Mouse (Mus musculus) yolk sac, embryonic 10.5 days (tissue): Measurements from ENCODE around the gene Elavl2.
A peak's percentile ranks its signal among the peaks of the same experiment; 100 is the strongest.

Experiments
- DNase-seq: peaks from one replicate; pipeline ENCODE4 v3.0.0-alpha.2; 2017; ENCODE audit warnings: low spot score

Elavl2 gene

GRCm38 (mm10) chr4:91400423-91400822 is at the start of gene Elavl2:
Elavl2 (minus strand) TSS chr4:91400785.
- no peak for DNase-seq

- DNase-seq = no peak
Measured at GRCm38 (mm10) chr4:91447887-91448286, 47.3 kb upstream of the Elavl2 start.

GRCm38 (mm10) chr4:91415582-91415981 is 15.0 kb upstream of the Elavl2 start:
- DNase-seq = no peak

GRCm38 (mm10) chr4:91405047-91405446 is 4.5 kb upstream of the Elavl2 start:
- DNase-seq = no peak

- DNase-seq = peak; percentile 4
Measured at GRCm38 (mm10) chr4:91399510-91400196, 932 bp downstream of the Elavl2 start.

GRCm38 (mm10) chr4:91391987-91392598 is 8.5 kb downstream of the Elavl2 start:
- no peak for DNase-seq

GRCm38 (mm10) chr4:91387701-91388100 is 12.9 kb downstream of the Elavl2 start:
- DNase-seq = no peak

- no peak for DNase-seq
Measured at GRCm38 (mm10) chr4:91381201-91381627, 19.4 kb downstream of the Elavl2 start.

- no peak for DNase-seq
Measured at GRCm38 (mm10) chr4:91380341-91381117, 20.1 kb downstream of the Elavl2 start.

- DNase-seq = peak; percentile 5
Measured at GRCm38 (mm10) chr4:91379559-91379958, 21.0 kb downstream of the Elavl2 start.

GRCm38 (mm10) chr4:91376317-91376910 is 24.2 kb downstream of the Elavl2 start:
- DNase-seq = peak; percentile 92

GRCm38 (mm10) chr4:91375372-91375687 is 25.3 kb downstream of the Elavl2 start:
- DNase-seq = no peak

- peak; percentile 32 for DNase-seq
Measured at GRCm38 (mm10) chr4:91374571-91375371, 25.8 kb downstream of the Elavl2 start.

- DNase-seq = no peak
Measured at GRCm38 (mm10) chr4:91372844-91373243, 27.7 kb downstream of the Elavl2 start.

GRCm38 (mm10) chr4:91371819-91372215 is 28.8 kb downstream of the Elavl2 start:
- DNase-seq = peak; percentile 61

GRCm38 (mm10) chr4:91371131-91371818 is 29.3 kb downstream of the Elavl2 start:
- peak; percentile 2 for DNase-seq

- DNase-seq = no peak
Measured at GRCm38 (mm10) chr4:91365276-91365675, 35.3 kb downstream of the Elavl2 start.

GRCm38 (mm10) chr4:91363963-91364362 is 36.6 kb downstream of the Elavl2 start:
- no peak for DNase-seq

GRCm38 (mm10) chr4:91362520-91362919 is 38.1 kb downstream of the Elavl2 start:
- no peak for DNase-seq

GRCm38 (mm10) chr4:91353138-91353537 is 47.4 kb downstream of the Elavl2 start:
- no peak for DNase-seq

- DNase-seq = no peak
Measured at GRCm38 (mm10) chr4:91349579-91349978, 51.0 kb downstream of the Elavl2 start.
